Mouse (Mus musculus) brain, embryonic 14.5 days (tissue): Measurements from ENCODE around the gene Gpr176. TPM values are rescaled to one million over a fixed set of nuclear protein-coding genes. Genes with fewer than 3 reads are reported as not detected.
A peak's percentile ranks its signal among the peaks of the same experiment; 100 is the strongest.

Source experiments
- DNase-seq: peaks from one replicate; pipeline ENCODE4 v3.0.0-alpha.2; 2011; ENCODE audit warnings: low read depth
- CTCF ChIP-seq: fragments of 200-500 bp; IDR thresholded peaks from 2 replicates; pipeline ENCODE4 v1.5.1; 2012; ENCODE audit warnings: inconsistent platforms, mild to moderate bottlenecking, moderate library complexity, borderline replicate concordance; ENCODE audit not compliant: insufficient read depth, insufficient read length; ENCODE audit errors: extremely low read depth
- POLR2A ChIP-seq: fragments of 200-500 bp; IDR thresholded peaks from 2 replicates; pipeline ENCODE4 v1.6.1; 2012; ENCODE audit warnings: mild to moderate bottlenecking, inconsistent platforms, borderline replicate concordance; ENCODE audit not compliant: poor library complexity, insufficient read depth, insufficient read length, severe bottlenecking; ENCODE audit errors: extremely low read depth
- polyA plus RNA-seq: library from polyadenylated mRNA; depleted of rRNA; stranded (reverse); fragments of >200 nt; gene quantifications from 2 replicates; pipeline ENCODE4 v1.2.3, GENCODE M21; 2012; rRNA removed

Gpr176 gene
- polyA plus RNA-seq = 1.4 and 2.9 TPM in 2 replicates

GRCm38 (mm10) chr2:118372901-118373571 lies at the start of gene Gpr176:
Gpr176 (minus strand) TSS chr2:118373419.
- TF ChIP-seq POLR2A (0 out of 2 replicates have a peak, but pooled peaks have one; percentile 11), CTCF (no peak)
- peak; percentile 71 for DNase-seq

- DNase-seq = no peak
- no peak for TF ChIP-seq CTCF
- TF ChIP-seq POLR2A = no peak
Observed at GRCm38 (mm10) chr2:118422385-118422784, 49.2 kb upstream of the Gpr176 start.

- TF ChIP-seq POLR2A = no peak
- TF ChIP-seq CTCF = no peak
- DNase-seq = no peak
Observed at GRCm38 (mm10) chr2:118421951-118422350, 48.7 kb upstream of the Gpr176 start.

GRCm38 (mm10) chr2:118418076-118418475 lies 44.9 kb upstream of the Gpr176 start:
- no peak for TF ChIP-seq CTCF
- no peak for TF ChIP-seq POLR2A
- DNase-seq = no peak

GRCm38 (mm10) chr2:118415601-118416355 lies 42.6 kb upstream of the Gpr176 start:
- DNase-seq = no peak
- TF ChIP-seq POLR2A = no peak
- no peak for TF ChIP-seq CTCF

GRCm38 (mm10) chr2:118412821-118413220 lies 39.6 kb upstream of the Gpr176 start:
- TF ChIP-seq POLR2A (no peak), CTCF (no peak)
- no peak for DNase-seq

GRCm38 (mm10) chr2:118408336-118408895 lies 35.2 kb upstream of the Gpr176 start:
- DNase-seq = no peak

GRCm38 (mm10) chr2:118406811-118407210 lies 33.6 kb upstream of the Gpr176 start:
- no peak for TF ChIP-seq CTCF
- no peak for TF ChIP-seq POLR2A
- no peak for DNase-seq

More at GRCm38 (mm10) chr2:118408336-118408895, 35.2 kb upstream of the Gpr176 start:
- TF ChIP-seq POLR2A (no peak), CTCF (no peak)

GRCm38 (mm10) chr2:118405568-118405967 lies 32.3 kb upstream of the Gpr176 start:
- no peak for DNase-seq
- TF ChIP-seq POLR2A (no peak), CTCF (no peak)

GRCm38 (mm10) chr2:118404336-118404735 lies 31.1 kb upstream of the Gpr176 start:
- DNase-seq = peak; percentile 26

More at GRCm38 (mm10) chr2:118404336-118404735, 31.1 kb upstream of the Gpr176 start:
- TF ChIP-seq POLR2A (no peak), CTCF (no peak)
